Mouse (Mus musculus) heart, embryonic 14.5 days (tissue): ENCODE results near the gene Npas3. TPM values are rescaled to one million over a fixed set of nuclear protein-coding genes. Genes with fewer than 3 reads are reported as not detected.

ENCODE experiments used
- ATAC-seq: fragments of 200-750 bp; cut with Nextera tagmentation; 2 replicates; pipeline ENCODE4 v1.8.0; 2017; ENCODE audit warnings: low read depth, moderate TSS enrichment; ENCODE audit not compliant: insufficient number of reproducible peaks, insufficient read depth, low FRiP score
- H3K27ac ChIP-seq, 2 experiments: fragments of 200-500 bp in 1 of 2; fragments of 300-500 bp in 1 of 2; sonication (generic) in 1 of 2; replicated peaks in 1 of 2; 2 replicates each; pipeline ENCODE4 v1.5.1; 2012 to 2014; ENCODE audit warnings: low read depth in 2 of 2, low read length in 2 of 2, control low read depth in 1 of 2, mild to moderate bottlenecking in 1 of 2, mixed read lengths in 1 of 2; ENCODE audit not compliant: control insufficient read depth in 1 of 2, insufficient read depth in 1 of 2
- H3K27me3 ChIP-seq: fragments of 300-500 bp; sonication (generic); 2 replicates; pipeline ENCODE4 v1.6.1; 2014; ENCODE audit warnings: mild to moderate bottlenecking, low read length, control low read depth; ENCODE audit not compliant: control insufficient read depth, insufficient read depth
- H3K36me3 ChIP-seq: fragments of 300-500 bp; sonication (generic); 2 replicates; pipeline ENCODE4 v1.6.1; 2014; ENCODE audit warnings: mild to moderate bottlenecking, control low read depth, low read length, mixed read lengths; ENCODE audit not compliant: control insufficient read depth, insufficient read depth
- H3K4me1 ChIP-seq, 2 experiments: fragments of 200-500 bp in 1 of 2; fragments of 300-500 bp in 1 of 2; sonication (generic) in 1 of 2; 2 replicates each; pipeline ENCODE4 v1.6.1; 2012 to 2014; ENCODE audit warnings: low read length in 2 of 2, control low read depth in 1 of 2, mixed read lengths in 1 of 2; ENCODE audit not compliant: control insufficient read depth in 2 of 2, insufficient read depth in 2 of 2
- H3K4me2 ChIP-seq: fragments of 300-500 bp; sonication (generic); 2 replicates; pipeline ENCODE4 v1.6.1; 2014; ENCODE audit warnings: mild to moderate bottlenecking, low read length
- H3K4me3 ChIP-seq, 2 experiments: fragments of 200-500 bp in 1 of 2; fragments of 300-500 bp in 1 of 2; sonication (generic) in 1 of 2; 2 replicates each; pipeline ENCODE4 v1.5.1; 2012 to 2014; ENCODE audit warnings: low read length in 2 of 2, mild to moderate bottlenecking in 2 of 2, control low read depth in 1 of 2, low read depth in 1 of 2, moderate library complexity in 1 of 2; ENCODE audit not compliant: control insufficient read depth in 1 of 2, insufficient read depth in 1 of 2
- H3K9ac ChIP-seq: fragments of 300-500 bp; sonication (generic); 2 replicates; pipeline ENCODE4 v1.6.1; 2014; ENCODE audit warnings: mild to moderate bottlenecking, low read length
- H3K9me3 ChIP-seq: fragments of 300-500 bp; sonication (generic); 2 replicates; pipeline ENCODE4 v1.6.1; 2016; ENCODE audit warnings: low read length, control low read depth; ENCODE audit not compliant: control insufficient read depth
- WGBS: fragments of 180-500 bp; shearing (Covaris S2); extraction: QIAGEN DNeasy Blood & Tissue Kit; methylation state at CpG from one replicate; pipeline ENCODE4 v1.1.7; 2014; 5-methylcytosine and 5-hydroxymethylcytosine counted together
- polyA plus RNA-seq: library from polyadenylated mRNA; unstranded; fragments of >200 nt; fragmentation: Nextera tagmentation; extraction: Ambion mirVana; gene quantifications from 2 replicates; pipeline ENCODE4 v1.2.1, GENCODE M21; 2014

Gene Npas3
- polyA plus RNA-seq, 1 experiment from 2014 or later = 1.3 TPM

- H3K27ac ChIP-seq = no peak overlapping the region
- H3K27me3 ChIP-seq = no peaks in the 10 kb centered on the region
- 73% methylated on average over 5 of the region's 5 CpGs for WGBS
- H3K36me3 ChIP-seq = no peaks in the 10 kb centered on the region
- H3K9me3 ChIP-seq = no peaks in the 10 kb centered on the region
- ATAC-seq = no peak
- no peak overlapping the region for H3K4me3 ChIP-seq
- no peak overlapping the region for H3K4me2 ChIP-seq
- H3K9ac ChIP-seq = no peak overlapping the region
- H3K4me1 ChIP-seq = no peaks in the 10 kb centered on the region
Measured at GRCm38 (mm10) chr12:53522631-53523030, 274.2 kb downstream of the Npas3 start.

DNA sequence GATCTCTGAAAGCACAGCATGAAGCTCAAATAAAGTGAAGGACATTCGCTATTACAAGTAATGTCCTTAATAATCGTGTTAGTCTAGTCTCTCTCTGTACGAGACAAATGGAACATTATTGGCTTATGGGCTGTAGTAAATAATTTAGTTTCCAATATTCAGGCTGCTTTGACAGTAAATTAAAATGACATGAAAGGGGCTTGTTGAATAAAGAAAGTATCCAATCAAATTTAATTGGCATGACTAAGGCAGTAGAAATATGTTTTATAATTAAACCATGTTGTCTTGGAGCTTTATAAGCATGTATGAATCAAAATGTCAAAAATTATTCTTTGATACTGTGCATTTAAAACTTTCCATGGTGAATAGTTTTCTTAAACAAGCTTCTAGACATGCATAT, 278.6 kb downstream of the Npas3 start:
- no peak for ATAC-seq
- H3K4me2 ChIP-seq = no peak overlapping the region

GRCm38 (mm10) chr12:53529345-53529744, 280.9 kb downstream of the Npas3 start:
- 90% methylated on average over 2 of the region's 2 CpGs for WGBS
- Histone ChIP-seq H3K27ac (no peak overlapping the region), H3K4me2 (no peak overlapping the region), H3K9me3 (no peaks in the 10 kb centered on the region), H3K9ac (no peak overlapping the region), H3K4me1 (no peaks in the 10 kb centered on the region), H3K36me3 (no peaks in the 10 kb centered on the region), H3K27me3 (no peaks in the 10 kb centered on the region), H3K4me3 (no peak overlapping the region)
- no peak for ATAC-seq

More for the DNA sequence above, 278.6 kb downstream of the Npas3 start:
- Histone ChIP-seq H3K27ac (no peak overlapping the region), H3K4me1 (no peaks in the 10 kb centered on the region), H3K9me3 (no peaks in the 10 kb centered on the region), H3K27me3 (no peaks in the 10 kb centered on the region), H3K36me3 (no peaks in the 10 kb centered on the region), H3K9ac (no peak overlapping the region), H3K4me3 (no peak overlapping the region)
- 91% methylated on average over 3 of the region's 3 CpGs for WGBS

DNA sequence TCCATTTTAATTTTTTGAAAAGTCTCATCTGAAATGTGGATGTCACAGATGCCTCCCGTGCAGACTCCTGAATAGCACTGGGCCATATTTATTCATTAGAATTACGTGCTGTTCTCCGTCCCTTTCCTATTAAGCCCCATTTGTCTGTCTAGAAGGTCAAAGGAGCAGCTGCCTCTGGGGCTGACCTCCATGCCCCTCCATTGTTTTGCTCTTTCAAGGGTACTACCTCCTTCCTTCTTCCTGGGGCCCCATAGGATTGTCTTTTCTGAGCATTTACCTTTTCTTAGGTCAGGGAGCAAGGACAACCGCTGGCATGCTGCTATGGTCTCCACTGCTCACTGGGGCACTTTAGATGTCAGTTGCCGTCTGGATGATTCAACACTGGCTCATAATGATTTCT, 288.3 kb downstream of the Npas3 start:
- no peak for ATAC-seq
- Histone ChIP-seq H3K9ac (no peak overlapping the region), H3K4me1 (no peaks in the 10 kb centered on the region), H3K9me3 (no peaks in the 10 kb centered on the region), H3K36me3 (no peaks in the 10 kb centered on the region), H3K4me3 (no peak overlapping the region), H3K27ac (no peak overlapping the region), H3K27me3 (no peaks in the 10 kb centered on the region), H3K4me2 (no peak overlapping the region)
- WGBS = 77% methylated on average over 5 of the region's 5 CpGs

- Histone ChIP-seq H3K4me1 (no peaks in the 10 kb centered on the region), H3K27ac (no peak overlapping the region), H3K27me3 (no peaks in the 10 kb centered on the region), H3K36me3 (no peaks in the 10 kb centered on the region), H3K9ac (no peak overlapping the region), H3K9me3 (no peaks in the 10 kb centered on the region), H3K4me3 (no peak overlapping the region), H3K4me2 (no peak overlapping the region)
- no peak for ATAC-seq
- 86% methylated on average over 2 of the region's 2 CpGs for WGBS
Measured at GRCm38 (mm10) chr12:53556359-53556758, 307.9 kb downstream of the Npas3 start.

- Histone ChIP-seq H3K27ac (no peak overlapping the region), H3K4me2 (no peak overlapping the region), H3K9ac (no peak overlapping the region), H3K4me3 (no peak overlapping the region), H3K27me3 (no peaks in the 10 kb centered on the region), H3K4me1 (no peaks in the 10 kb centered on the region), H3K9me3 (no peaks in the 10 kb centered on the region), H3K36me3 (no peaks in the 10 kb centered on the region)
- no peak for ATAC-seq
- WGBS = 100% methylated on average over 1 of the region's 1 CpGs
Measured at GRCm38 (mm10) chr12:53558259-53558658, 309.8 kb downstream of the Npas3 start.

GRCm38 (mm10) chr12:53566712-53567387, 318.4 kb downstream of the Npas3 start:
- Histone ChIP-seq H3K4me2 (no peak overlapping the region), H3K9ac (no peak overlapping the region), H3K36me3 (no peaks in the 10 kb centered on the region), H3K4me3 (no peak overlapping the region), H3K4me1 (no peaks in the 10 kb centered on the region), H3K27me3 (no peaks in the 10 kb centered on the region), H3K9me3 (no peaks in the 10 kb centered on the region), H3K27ac (no peak overlapping the region)
- 83% methylated on average over 12 of the region's 12 CpGs for WGBS
- ATAC-seq = no peak

DNA sequence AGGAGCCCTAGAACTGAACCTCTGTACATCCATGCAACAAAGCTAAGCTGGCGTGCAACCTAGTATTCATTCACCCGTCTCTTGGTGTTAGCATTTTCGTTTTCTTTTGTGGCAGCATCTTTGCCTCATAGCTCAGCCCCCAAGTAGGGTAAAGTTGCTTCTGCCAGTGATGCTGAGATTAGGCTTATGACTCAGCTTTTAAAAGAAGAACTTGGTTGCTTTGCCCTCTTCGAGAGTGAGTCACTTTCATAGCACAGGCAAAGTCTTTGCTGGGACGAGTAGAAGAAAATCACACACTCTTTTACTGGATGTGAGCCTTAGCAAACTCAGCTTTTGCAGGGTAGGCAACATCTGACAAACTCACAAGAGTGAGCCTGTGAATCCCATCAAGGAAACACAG, 332.7 kb downstream of the Npas3 start:
- no peak for ATAC-seq
- Histone ChIP-seq H3K9me3 (no peaks in the 10 kb centered on the region), H3K9ac (no peak overlapping the region), H3K27ac (no peak overlapping the region), H3K4me2 (no peak overlapping the region), H3K27me3 (no peaks in the 10 kb centered on the region), H3K36me3 (no peaks in the 10 kb centered on the region), H3K4me3 (no peak overlapping the region), H3K4me1 (no peaks in the 10 kb centered on the region)
- 78% methylated on average over 5 of the region's 5 CpGs for WGBS
